Mouse (Mus musculus): ENCODE measurements at regions not wholly inside any gene's neighbourhood (a gene's known extent, or its start where the extent isn't known, plus 50 kb on each side); places are given as distances from the start of the nearest gene placed in this dataset.
A peak's percentile ranks its signal among the peaks of the same experiment; 100 is the strongest.

GRCm38 (mm10) chr12:97218445-97218844, 1040.8 kb downstream of the Galc start:
- no peak for ATAC-seq (replicated peaks; ENCODE audit: poor library complexity)

DNA sequence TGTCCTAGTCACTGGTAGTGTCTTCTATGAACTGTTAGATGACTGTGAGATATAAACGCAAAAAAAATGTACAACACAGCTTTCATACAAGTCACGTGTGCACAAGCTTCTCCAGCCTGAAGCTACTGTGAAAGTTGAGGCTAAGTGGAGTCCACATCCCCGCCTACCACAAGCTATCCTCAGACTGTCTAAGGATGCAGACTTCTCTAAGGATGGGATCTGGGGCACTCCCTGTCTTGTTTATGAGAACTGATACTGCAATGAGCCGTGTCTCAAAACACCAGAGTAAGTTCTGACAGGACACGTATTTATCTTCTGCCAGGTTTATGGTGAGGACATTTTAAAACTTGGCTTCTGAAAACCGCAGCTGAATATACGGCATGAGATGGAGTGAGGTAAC, 1041.7 kb downstream of the Galc start:
- no peak for ATAC-seq (replicated peaks; ENCODE audit: poor library complexity)

- ATAC-seq (replicated peaks; ENCODE audit: poor library complexity), result no peak
Observed at GRCm38 (mm10) chr12:97203636-97204389, 1055.4 kb downstream of the Galc start.

GRCm38 (mm10) chr12:97161853-97162252, 1097.4 kb downstream of the Galc start:
- ATAC-seq (replicated peaks; ENCODE audit: poor library complexity), result no peak

DNA sequence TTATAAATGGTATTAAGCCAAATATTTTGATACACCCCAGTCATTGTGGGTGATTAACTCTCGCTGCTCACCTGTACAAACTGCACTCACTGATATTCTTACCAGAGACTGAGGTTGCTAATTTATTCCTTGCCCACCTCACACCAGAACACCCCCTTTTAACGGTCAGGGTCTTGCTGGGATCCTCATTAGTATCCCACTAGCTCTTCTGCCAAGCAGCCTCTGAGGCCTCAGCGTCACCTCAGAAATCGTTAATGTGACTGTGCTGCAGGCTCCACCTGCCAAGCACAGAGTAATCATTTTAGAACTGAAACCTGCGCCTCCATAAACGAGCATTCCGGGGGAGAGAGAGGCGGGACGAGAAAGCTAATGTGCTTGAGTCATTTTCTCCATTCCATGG, 1097.8 kb downstream of the Galc start:
- ATAC-seq (replicated peaks; ENCODE audit: poor library complexity), result no peak

GRCm38 (mm10) chr12:97158332-97158731, 1100.9 kb downstream of the Galc start:
- peak; percentile 83 for ATAC-seq (replicated peaks; ENCODE audit: poor library complexity)

DNA sequence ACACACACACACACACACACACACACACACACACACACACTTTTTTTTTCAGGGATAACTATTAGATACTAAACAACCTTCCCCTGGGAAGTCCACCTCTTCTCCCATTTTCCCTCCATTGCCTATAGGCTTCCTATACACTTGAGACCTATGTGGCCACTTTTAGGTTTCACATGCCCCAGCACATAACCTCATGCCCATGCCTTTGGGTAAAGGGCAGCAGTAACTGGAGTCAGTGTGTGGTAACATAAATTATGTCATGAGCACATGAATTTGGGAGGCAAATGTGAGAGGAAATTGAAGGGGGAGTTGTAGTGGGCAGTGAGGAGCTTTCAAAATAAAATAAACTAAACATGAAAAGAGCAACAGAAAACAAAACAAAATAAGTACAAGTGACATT, 1101.5 kb downstream of the Galc start:
- ATAC-seq (replicated peaks; ENCODE audit: poor library complexity), result 0 out of 2 replicates have a peak, but pooled peaks have one; percentile 23

GRCm38 (mm10) chr12:97156499-97157110, 1102.7 kb downstream of the Galc start:
- no peak; the same call in 1 of the 2 replicates for ATAC-seq (replicated peaks; ENCODE audit: poor library complexity)

GRCm38 (mm10) chr12:97142720-97143119, 1116.5 kb downstream of the Galc start:
- no peak for ATAC-seq (replicated peaks; ENCODE audit: poor library complexity)

DNA sequence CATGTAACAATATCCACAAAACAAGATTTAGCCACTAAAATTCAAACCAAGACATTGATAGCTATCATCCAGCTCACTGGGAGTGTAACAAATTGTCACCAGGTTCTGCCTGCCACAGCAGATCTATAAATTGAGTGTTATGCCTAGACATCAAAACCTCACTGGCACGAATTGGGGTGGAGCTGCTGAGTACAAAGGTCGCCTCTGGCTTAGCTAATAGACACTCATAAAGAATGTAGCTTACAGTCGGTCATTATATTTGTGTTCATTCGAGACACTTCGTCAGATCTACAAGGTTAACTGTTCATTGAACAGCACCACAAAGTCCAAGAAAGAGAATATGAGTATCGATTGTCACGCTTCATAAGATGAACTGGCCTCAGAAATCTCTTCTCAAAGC, 1121.3 kb downstream of the Galc start:
- ATAC-seq (replicated peaks; ENCODE audit: poor library complexity), result no peak

GRCm38 (mm10) chr12:97130276-97130675, 1129.0 kb downstream of the Galc start:
- ATAC-seq (replicated peaks; ENCODE audit: poor library complexity), result peak; percentile 55; the same call in 1 of the 2 replicates

GRCm38 (mm10) chr12:97090577-97091214, 1168.6 kb downstream of the Galc start:
- ATAC-seq (replicated peaks; ENCODE audit: poor library complexity), result no peak

DNA sequence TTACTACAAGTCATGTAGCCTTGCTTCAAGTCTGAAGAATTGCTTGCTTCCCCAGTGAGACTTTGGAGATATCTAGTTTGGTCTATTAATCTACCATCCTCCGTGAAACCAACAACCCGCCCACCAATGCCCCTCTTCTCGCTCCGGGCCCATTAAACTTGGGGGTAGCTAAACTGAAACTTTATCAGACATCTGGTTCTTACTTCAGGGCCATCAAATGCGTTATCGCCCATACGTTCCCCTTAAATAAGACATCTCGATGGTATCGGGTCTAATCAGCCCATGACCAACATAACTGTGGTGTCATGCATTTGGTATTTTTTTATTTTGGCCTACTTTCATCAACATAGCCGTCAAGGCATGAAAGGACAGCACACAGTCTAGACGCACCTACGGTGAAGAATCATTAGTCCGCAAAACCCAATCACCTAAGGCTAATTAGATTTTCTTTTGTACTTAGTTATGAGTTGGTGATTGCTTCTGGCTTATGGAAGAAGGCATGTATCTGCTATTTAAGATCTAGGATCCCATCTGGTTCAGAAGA, 1197.8 kb downstream of the Galc start:
- peak; percentile 100 for ATAC-seq (replicated peaks; ENCODE audit: poor library complexity)

GRCm38 (mm10) chr12:97047674-97048073, 1211.6 kb downstream of the Galc start:
- no peak for ATAC-seq (replicated peaks; ENCODE audit: poor library complexity)

All from megakaryocyte progenitor cell, adult 5-6 weeks (primary cell).